Mouse (Mus musculus): ENCODE data around the gene Sgo2a.

GRCm38 (mm10) chr1:58074266-58074665 lies 78.5 kb downstream of the Sgo2a start:
- TF ChIP-seq CTCF (IDR thresholded peaks at IDR 0.05; ENCODE audit: borderline replicate concordance, insufficient read depth, low read depth, low read length) (no peak), POLR2A (IDR thresholded peaks at IDR 0.05; ENCODE audit: borderline replicate concordance, insufficient read depth, low read length) (no peak)

Data from cerebellum, adult 2 months (tissue).